10 mouse cellular contexts compared by ENCODE assay signal in genomic region chr11:66983422-66984164, GRCm38 (mm10). TPM values are rescaled to one million over a fixed set of nuclear protein-coding genes. Genes with fewer than 3 reads are reported as not detected.
A peak's percentile ranks its signal among the peaks of the same experiment; 100 is the strongest.
DNase-seq lines count a peak whose midpoint lies in the region; ATAC-seq lines count a peak whose summit lies in the region.
"Had no signal": no experiment of that assay in that cellular context is flagged by ENCODE, and none has a peak within 500 bp of the region (broad histone marks: within the 10 kb centered on the region; RNA-seq: fewer than 3 reads in every experiment).

No protein-coding gene starts in this region.

- no peaks in the 10 kb centered on the region for H3K9me3 ChIP-seq in kidney, embryonic 16.5 days (ENCODE audit: low read length)
- H3K9me3 ChIP-seq in hindbrain, embryonic 15.5 days = no peaks in the 10 kb centered on the region
- H3K9me3 ChIP-seq in stomach, embryonic 16.5 days (replicated peaks; ENCODE audit: control insufficient read depth, low read length) = no peaks in the 10 kb centered on the region

- 33% methylated on average over 11 of the region's 11 CpGs for WGBS in kidney, embryonic 16.5 days
- 65% methylated on average over 11 of the region's 11 CpGs for WGBS in hindbrain, embryonic 15.5 days
- 43% methylated on average over 11 of the region's 11 CpGs for WGBS in stomach, embryonic 16.5 days

- H3K4me2 ChIP-seq in kidney, embryonic 16.5 days (replicated peaks; ENCODE audit: low read depth, low read length) = peak overlapping the region; percentile 78; the same call in 1 of the 2 replicates
- H3K4me2 ChIP-seq in hindbrain, embryonic 15.5 days = no peak overlapping the region
- H3K4me2 ChIP-seq in stomach, embryonic 16.5 days (ENCODE audit: low read depth, low read length) = peak overlapping the region; percentile 53; the same call in 1 of the 2 replicates

- H3K9ac ChIP-seq in kidney, embryonic 16.5 days (replicated peaks; ENCODE audit: low read length) = no peak overlapping the region; the same call in 1 of the 2 replicates
- no peak overlapping the region for H3K9ac ChIP-seq in hindbrain, embryonic 15.5 days
- H3K9ac ChIP-seq in stomach, embryonic 16.5 days (ENCODE audit: low read length) = no peak overlapping the region

- H3K27ac ChIP-seq in kidney, embryonic 16.5 days (ENCODE audit: low read length) = peak overlapping the region; percentile 63
- peak overlapping the region; percentile 71 for H3K27ac ChIP-seq in hindbrain, embryonic 15.5 days (replicated peaks)
- H3K27ac ChIP-seq in stomach, embryonic 16.5 days (ENCODE audit: low read length) = peak overlapping the region; percentile 90

- H3K27me3 ChIP-seq in kidney, embryonic 16.5 days (ENCODE audit: insufficient read depth, low read length) = no peaks in the 10 kb centered on the region
- no peaks in the 10 kb centered on the region for H3K27me3 ChIP-seq in hindbrain, embryonic 15.5 days
- no peaks in the 10 kb centered on the region for H3K27me3 ChIP-seq in stomach, embryonic 16.5 days (ENCODE audit: control insufficient read depth, insufficient read depth, low read length)

- H3K36me3 ChIP-seq in kidney, embryonic 16.5 days (ENCODE audit: insufficient read depth, low read length) = no peaks in the 10 kb centered on the region
- no peaks in the 10 kb centered on the region for H3K36me3 ChIP-seq in hindbrain, embryonic 15.5 days
- H3K36me3 ChIP-seq in stomach, embryonic 16.5 days (ENCODE audit: control insufficient read depth, insufficient read depth, low read length) = no peaks in the 10 kb centered on the region

- 0 out of 2 replicates have a peak, but pooled peaks have one; percentile 18 for ATAC-seq in kidney, embryonic 16.5 days (ENCODE audit: low FRiP score, low TSS enrichment)
- no peak for ATAC-seq in hindbrain, embryonic 15.5 days (ENCODE audit: low FRiP score, low read depth)
- peak; percentile 35; the same call in 1 of the 2 replicates for ATAC-seq in stomach, embryonic 16.5 days (ENCODE audit: insufficient read depth, low FRiP score)
- ATAC-seq in megakaryocyte-erythroid progenitor cell, adult 5-6 weeks (replicated peaks; ENCODE audit: low FRiP score, low TSS enrichment, poor library complexity, severe bottlenecking) = no peak

- peaks cover 15% of the 10 kb centered on the region for H3K4me1 ChIP-seq in kidney, embryonic 16.5 days (ENCODE audit: insufficient read depth, low read length)
- peaks cover 15% of the 10 kb centered on the region for H3K4me1 ChIP-seq in hindbrain, embryonic 15.5 days (replicated peaks)
- peaks cover 21% of the 10 kb centered on the region for H3K4me1 ChIP-seq in stomach, embryonic 16.5 days (ENCODE audit: control insufficient read depth, insufficient read depth, low read length)

- H3K4me3 ChIP-seq in kidney, embryonic 16.5 days (ENCODE audit: low read length) = no peak overlapping the region
- H3K4me3 ChIP-seq in hindbrain, embryonic 15.5 days = no peak overlapping the region
- no peak overlapping the region for H3K4me3 ChIP-seq in stomach, embryonic 16.5 days (replicated peaks; ENCODE audit: low read length)

- no peak for DNase-seq in kidney, postnatal 36 days
- peak; percentile 50 for DNase-seq in lung, postnatal 25 days (ENCODE audit: low spot score)
- no peak for DNase-seq in cerebellum, postnatal 36 days
- DNase-seq in layer of hippocampus, postnatal 14 days (ENCODE audit: low spot score in 2 of 2) = no peak
- DNase-seq: right cerebral cortex, postnatal 25 days had no signal

RNA-seq across cellular contexts. Expression of gene Tmem238l, which starts 27.2 kb away (rescaled TPM):
- polyA plus RNA-seq in kidney, embryonic 16.5 days (2015; fragmentation: Nextera tagmentation; extraction: Ambion mirVana) = 0.35 TPM in 1 of 2 replicates, not detected in the other
- polyA plus RNA-seq in hindbrain, embryonic 15.5 days (2015; fragmentation: Nextera tagmentation; extraction: Ambion mirVana) = not detected in 2 replicates
- 0.91 and 1.0 TPM in 2 replicates for polyA plus RNA-seq in stomach, embryonic 16.5 days (2015; fragmentation: Nextera tagmentation; extraction: Ambion mirVana)
- total RNA-seq in megakaryocyte-erythroid progenitor cell, adult 5-6 weeks (2014; fragmentation: Nextera tagmentation) = not detected in 2 replicates
- total RNA-seq in megakaryocyte-erythroid progenitor cell, adult 5-6 weeks (2017) = not detected in 2 replicates
- not detected for total RNA-seq in layer of hippocampus, postnatal 14 days (2021)
- total RNA-seq: left cerebral cortex, postnatal 4 days had no signal

RNA-seq across cellular contexts. Expression of gene Tmem220, which starts 41.4 kb away (rescaled TPM):
- polyA plus RNA-seq in kidney, embryonic 16.5 days (2015; fragmentation: Nextera tagmentation; extraction: Ambion mirVana) = 1.8 and 2.3 TPM in 2 replicates
- polyA plus RNA-seq in hindbrain, embryonic 15.5 days (2015; fragmentation: Nextera tagmentation; extraction: Ambion mirVana) = 0.34 and 0.67 TPM in 2 replicates
- 1.8 and 3.6 TPM in 2 replicates for polyA plus RNA-seq in stomach, embryonic 16.5 days (2015; fragmentation: Nextera tagmentation; extraction: Ambion mirVana)
- 1.0 TPM in 1 of 2 replicates, not detected in the other for total RNA-seq in megakaryocyte-erythroid progenitor cell, adult 5-6 weeks (2014; fragmentation: Nextera tagmentation)
- total RNA-seq in megakaryocyte-erythroid progenitor cell, adult 5-6 weeks (2017) = 1.1 TPM in 1 of 2 replicates, not detected in the other
- under 1 TPM; 0.24 to 0.67 TPM for total RNA-seq in layer of hippocampus, postnatal 14 days (2021)

Comparison
In these comparisons a context has a peak if more than half of its experiments do, and no peak if none do; other contexts are left out.
1. ATAC-seq: peak in kidney, embryonic 16.5 days (single experiment) and stomach, embryonic 16.5 days (single experiment); none in hindbrain, embryonic 15.5 days (single experiment) and megakaryocyte-erythroid progenitor cell, adult 5-6 weeks (single experiment).
2. Peak in every context shown above with its lines, with median percentiles within 50 percentile points of each other: H3K27ac ChIP-seq.